Mouse (Mus musculus): ENCODE measurements around the gene Tmem8.
"Not testable (repeated sequence)": the region's sequence is repeated elsewhere in the genome, so short reads cannot be mapped to it uniquely, and the experiment has no call there.

Tmem8 gene

DNA sequence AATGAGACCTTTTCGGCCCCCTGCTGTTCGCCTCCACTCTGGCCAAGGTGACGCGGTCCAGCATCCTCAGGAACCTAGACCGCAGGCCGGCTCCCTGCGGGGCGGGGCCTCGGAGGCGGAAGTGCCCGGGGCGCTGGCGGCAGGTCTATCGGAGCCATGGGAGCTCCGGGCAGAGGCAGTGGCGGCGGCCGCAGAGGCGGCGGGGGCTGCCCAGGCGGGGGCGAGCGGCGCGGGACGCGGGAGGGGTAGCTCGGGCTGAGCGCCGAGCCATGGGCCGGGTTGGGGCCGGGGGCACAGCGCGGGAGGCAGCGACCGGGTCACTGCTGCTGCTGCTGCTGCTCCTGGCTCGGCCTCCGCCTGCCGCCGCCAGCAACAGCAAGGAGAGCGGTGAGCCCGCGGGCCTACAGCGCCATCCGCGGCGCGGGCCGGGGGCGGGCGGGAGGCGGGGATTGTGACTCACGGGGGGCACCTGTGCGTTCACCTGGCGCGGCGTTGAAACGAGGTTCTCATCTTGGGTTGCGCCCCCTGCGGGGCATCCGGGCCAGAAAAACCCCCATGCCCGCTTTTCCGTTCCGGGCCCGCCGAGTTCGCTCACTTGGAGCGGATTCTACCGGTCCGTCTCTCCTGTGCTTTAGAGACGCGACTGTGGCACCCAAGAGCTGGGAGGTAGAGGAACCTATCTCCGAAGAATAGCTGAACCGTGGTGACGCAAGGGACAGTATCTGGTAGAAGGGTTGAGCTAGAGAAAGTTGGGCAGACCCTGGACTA lies at the start of gene Tmem8:
Tmem8 (plus strand) TSS at position 119 of the 768 bp plus-strand sequence.
- DNase-seq (ENCODE audit: low spot score in 2 of 2) = peak in 1 of 2 experiments; percentile 63

DNA sequence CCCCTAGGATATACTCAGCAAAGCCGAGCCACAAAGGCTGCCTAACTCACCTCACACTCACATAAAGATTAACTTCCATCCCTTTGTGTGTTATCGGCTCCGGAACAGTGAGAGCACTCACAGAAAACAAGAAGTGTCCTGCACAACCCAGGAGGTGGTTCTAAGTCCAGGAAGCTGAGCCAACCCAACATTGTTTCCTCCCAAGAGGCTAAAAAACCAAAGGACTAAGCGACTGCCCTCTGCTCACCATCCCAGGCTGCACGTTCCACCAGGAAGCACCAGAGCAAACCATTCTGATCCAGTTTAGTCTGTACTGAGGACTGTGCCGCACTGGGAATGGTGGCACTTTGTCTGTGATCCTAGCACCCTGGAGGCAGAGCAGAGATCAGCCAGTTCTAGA lies 48.2 kb upstream of the Tmem8 start:
- no peak for DNase-seq (ENCODE audit: low spot score in 2 of 2)

DNA sequence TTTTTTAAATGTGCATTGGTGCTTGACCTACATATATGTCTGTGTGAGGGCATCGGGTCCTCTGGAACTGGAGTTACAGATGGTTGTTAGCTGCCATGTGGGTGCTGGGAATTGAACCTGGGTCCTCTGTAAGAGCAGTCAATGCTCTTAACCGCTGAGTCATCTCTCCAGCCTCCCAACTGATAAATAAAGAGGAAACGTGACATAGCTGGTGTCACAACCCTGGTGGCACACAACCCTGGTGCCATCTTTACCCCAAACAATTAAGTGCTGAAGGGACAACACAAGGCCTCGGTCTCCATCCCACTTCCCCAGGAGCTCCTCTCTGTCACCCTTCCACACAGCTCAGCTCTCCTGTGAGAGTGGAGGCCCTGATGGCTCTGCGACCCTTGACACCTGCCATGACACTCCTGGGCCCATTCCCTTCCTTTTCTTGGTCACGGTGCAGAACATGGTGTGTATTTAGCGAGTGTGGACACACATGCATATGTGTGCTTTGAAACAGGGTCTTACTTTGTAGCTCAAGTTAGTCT lies 46.5 kb upstream of the Tmem8 start:
- no peak for DNase-seq (ENCODE audit: low spot score in 2 of 2)

DNA sequence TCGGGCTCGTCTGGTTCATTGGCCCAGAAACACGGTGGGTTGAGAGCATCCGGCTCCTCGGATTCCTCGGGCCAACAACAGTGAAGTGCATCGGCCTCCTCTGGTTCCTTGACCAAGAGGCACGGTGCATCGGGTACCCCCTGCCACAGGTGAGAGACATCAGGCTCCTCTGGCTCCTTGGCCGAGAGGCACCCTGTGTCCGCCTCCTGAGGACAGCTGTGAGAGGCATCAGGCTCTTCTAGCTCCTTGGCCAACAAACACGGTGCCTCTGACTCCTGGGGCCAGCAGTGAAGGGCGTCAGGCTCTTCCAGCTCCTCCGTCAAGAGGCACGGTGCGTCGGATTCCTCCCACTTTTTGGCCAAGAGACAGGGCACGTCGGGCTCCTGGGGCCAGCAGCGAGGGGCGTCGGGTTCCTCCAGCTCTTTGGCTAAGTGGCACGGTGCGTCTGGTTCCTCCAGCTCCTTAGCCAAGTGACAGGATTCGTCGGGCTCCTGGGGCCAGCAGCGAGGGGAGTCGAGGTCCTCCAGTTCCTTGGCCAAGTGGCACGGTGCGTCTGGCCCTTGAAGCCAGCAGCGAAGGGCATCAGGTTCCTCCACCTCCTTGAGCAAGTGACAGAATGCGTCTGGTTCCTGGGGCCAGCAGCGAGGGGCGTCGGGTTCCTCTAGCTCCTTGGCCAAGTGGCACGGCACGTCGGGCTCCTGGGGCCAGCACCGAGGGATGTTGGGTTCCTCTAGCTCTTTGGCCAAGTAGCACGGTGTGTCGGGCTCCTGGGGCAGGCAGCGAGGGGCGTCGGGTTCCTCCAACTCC lies 44.9 kb upstream of the Tmem8 start:
- no peak for DNase-seq (ENCODE audit: low spot score in 2 of 2)

DNA sequence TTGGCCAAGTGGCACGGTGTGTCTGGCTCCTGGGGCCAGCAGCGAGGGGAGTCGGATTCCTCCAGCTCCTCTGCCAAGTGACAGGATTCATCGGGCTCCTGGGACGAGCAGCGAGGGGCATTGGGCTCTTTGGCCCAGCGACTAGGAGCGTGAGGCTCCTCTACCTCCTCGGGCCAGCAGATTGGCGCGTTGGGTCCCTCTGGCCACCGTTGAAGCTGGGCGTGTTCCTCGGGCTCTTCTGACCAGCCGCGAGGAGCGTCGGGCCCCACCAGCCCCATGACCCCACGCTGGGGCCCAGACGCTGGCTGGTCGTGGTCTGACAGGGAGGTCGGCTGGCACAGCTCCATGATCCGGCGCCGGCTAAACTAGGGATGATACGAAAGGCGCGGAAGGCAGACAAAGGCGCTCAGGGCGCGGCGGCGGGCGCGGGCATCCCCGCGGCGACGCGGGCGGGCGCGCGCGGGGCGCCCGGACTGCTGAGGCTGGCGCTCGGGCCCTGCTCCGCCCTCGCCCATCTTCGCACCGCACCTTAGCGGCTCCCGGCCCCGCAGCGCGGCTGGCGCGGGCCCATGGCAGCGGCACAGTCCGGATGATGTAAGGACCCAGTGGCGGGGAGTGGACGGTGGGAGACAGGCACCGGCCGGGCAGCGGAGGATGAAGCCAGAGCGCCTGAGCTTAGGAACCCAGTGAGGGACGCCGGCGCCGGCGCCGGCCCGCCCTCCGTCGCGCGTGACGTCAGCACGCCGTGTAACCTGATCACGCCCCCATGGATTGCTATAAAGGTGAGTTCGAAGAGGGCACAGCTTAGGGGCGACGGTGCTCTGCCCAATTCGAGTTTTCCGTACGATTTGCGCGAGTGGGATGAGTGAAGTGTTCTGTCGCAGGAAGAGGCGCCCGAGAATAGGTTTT lies 44.0 kb upstream of the Tmem8 start, which contains the start of gene Rab11fip3:
Rab11fip3 (minus strand) TSS at position 725 of the 909 bp plus-strand sequence.
- peak; percentile 66 to 68 for DNase-seq (ENCODE audit: low spot score in 2 of 2)

DNA sequence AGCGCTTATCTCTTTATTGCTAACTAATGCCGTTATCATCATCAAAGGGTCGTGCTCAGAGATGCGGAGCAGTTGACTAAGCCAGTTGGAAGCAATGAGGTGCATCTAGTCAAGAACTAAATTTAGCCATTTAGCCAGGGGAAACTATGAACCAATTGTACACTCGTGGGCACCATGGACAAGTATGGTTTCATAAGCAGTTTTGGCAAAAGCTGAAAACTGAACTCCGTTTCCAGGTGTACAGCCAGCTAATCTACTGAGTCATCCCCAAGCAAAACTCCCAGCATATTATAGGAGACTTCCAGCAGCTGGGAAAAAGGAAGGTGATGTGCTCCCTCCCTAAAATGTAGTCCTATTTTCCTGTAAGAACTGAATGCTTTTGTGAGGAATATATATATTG lies 43.0 kb upstream of the Tmem8 start:
- no peak for DNase-seq (ENCODE audit: low spot score in 2 of 2)

DNA sequence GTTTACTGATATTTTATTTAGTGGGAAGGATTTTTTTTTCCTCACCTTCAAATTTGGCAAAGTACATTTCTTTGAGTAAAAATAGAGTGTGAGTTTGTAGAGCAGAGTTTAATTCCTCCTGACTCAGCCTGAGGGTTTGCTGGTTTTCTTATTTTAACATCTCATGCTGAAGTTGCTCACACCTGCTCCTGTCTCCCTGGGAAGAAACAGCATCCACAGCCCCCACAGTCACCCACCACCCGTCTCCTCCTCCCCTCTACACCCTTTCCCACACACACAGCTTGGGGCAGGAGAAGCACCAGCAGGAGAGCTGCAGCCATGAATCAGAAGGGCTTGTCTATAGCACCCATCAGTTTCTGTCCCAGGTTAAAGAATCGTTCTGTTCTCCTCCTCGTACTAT lies 37.9 kb upstream of the Tmem8 start:
- DNase-seq (ENCODE audit: low spot score in 2 of 2) = no peak

DNA sequence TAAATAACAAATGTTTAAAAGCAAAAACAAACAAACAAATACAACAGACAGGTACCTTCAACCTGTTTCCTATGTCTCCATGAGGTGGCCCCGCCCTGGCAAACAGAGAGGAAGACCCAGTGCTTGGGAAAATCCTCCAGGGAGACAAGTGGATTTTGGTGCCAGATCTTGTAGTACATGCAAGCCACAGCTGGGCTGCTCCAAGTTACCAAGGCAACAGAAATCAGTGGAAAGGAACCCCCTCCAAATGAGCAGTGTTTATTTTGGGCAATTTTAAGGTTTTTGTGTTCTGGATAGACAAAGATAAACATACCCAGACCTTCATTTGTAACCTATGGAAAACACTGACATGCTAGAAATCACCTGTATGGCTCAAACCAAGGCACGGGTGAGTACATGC lies 34.2 kb upstream of the Tmem8 start:
- no peak for DNase-seq (ENCODE audit: low spot score in 2 of 2)

DNA sequence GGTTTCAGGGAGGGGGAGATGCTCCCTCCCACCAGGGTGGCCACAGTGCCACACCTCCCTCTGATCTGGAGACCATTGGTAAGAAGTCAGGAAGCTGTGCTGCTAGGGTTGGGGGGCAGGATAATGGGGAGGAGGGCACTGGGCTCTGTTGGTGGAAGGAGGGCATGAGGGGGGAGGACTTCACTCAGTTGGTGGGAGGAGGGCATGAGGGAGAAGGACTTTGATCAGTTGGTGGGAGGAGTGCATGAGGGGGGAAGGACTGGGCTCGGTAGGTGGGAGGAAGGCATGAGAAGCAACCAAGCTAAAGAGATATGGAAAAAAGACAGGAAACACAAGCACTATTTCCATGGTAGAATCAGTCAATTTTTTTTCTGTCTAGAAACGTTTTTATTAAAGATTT lies 32.2 kb upstream of the Tmem8 start:
- DNase-seq (ENCODE audit: low spot score in 2 of 2) = no peak

DNA sequence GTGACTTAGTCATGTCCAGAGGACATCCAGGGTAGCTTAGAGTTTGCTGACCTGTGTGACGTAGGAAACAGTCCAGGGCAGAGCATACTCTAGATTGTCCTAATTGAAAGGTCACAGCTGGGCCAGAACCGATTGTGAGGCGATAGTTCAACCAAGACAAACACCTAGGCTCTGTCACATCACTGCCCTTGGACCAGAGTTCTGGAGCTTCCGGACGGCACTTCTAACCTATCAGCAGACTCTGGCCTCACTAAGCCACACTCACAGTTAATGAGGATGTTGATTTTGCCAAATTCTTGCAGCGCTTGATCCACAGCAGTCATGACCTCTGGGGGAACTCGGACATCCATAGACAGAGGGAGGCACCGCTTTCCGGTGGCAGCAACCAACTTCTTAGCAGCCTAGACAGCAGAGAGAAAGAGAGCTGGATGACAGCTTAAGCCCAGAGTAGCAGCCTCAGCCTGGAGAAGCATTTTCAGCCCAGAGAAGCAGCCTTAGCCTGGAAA lies 26.0 kb upstream of the Tmem8 start:
- no peak for DNase-seq (ENCODE audit: low spot score in 2 of 2)

DNA sequence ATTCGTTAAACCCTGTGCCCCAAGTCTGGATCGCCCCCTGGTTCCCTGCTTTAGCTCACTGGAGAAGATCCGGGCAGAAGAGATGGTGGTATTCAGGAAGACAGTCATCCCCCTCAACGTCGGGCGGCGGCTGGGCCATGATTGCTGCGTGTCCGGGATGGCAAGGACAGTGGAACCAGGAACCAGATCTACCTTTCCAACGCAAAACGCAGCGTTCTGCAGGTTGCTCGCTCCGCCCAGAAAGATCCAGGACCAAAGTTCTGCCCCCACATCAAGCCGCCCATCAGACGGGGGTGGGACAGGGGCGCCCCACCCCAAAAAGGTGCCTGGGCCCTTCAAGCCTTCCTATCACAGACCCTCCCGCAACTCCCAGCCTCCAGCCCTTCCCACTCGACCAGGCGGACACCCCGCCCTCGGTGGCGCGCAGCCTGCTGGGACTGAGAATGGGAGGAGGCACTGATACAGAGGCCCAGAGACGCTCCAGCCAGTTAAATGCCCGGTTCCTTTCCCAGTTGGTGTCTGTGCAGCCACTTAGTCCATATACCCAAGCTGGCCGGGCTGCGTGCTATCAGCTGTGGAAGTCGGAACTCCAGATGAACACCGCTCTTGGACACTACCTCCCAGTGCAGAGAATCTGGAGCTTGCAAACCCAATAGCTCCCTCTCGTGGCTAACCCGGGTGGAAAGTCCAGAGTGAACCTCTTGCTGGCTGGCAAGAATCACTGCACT lies 23.0 kb upstream of the Tmem8 start, which contains the start of gene Decr2:
Decr2 (minus strand) TSS at position 433 of the 728 bp plus-strand sequence.
- DNase-seq (ENCODE audit: low spot score in 2 of 2) = peak; percentile 78 to 86

DNA sequence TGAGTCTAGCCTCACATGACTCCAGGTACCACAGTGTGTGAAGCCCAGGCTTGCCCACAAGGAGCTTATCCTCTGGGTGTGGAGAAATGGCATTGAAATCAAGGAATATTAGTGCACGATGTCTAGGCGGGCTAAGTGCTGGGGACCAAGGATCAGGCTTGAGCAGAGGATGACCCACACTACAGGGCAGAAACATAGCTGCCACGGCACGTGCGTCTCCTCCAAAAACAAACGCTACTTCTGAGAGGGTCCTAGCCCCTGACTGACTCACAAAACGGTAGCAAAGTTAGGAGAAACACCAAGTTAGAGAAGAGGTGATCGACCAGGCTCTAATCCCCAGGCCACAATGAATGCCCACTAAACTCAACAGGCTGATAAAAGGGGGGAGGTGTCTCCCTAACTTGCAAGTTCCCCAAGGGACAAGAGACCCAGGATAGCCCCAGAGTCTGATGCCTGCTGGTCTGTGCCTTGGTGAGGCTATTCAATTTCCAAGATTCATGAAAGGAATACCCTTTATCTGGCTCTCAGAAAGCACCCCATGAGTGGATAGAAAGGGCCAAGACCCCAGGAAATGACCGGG lies 18.5 kb upstream of the Tmem8 start:
- DNase-seq (ENCODE audit: low spot score in 2 of 2) = no peak

DNA sequence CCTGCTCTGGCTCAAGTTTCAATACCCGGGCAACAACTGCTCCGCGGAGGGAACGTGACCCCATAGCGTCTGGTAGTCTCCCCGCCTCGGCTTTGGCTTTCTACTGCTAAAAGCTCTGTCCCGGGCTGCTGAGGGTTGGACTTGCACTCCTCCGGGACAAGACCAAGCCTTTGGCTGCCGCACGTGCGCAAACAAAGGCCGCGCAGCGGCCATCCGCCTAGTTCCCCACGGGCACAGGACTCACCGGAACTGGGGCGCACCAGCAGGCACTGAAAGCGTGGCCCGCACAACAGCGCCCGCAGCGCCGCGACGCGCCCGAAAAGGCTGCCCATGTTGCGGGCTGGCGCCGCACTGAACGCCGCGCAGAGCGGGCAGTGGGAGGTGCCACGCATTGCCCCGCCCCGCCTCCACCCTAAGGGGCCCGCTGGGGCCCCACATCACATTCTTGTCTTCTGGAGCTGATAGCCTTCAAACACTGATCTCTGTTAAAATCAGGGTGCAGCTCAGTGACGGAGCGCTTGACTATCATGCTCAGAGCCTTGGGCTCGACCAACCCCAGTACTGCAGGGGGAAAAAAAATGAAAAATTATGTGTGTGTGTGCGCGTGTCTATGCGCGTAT lies 17.9 kb upstream of the Tmem8 start, which contains the start of gene Nme4:
Nme4 (minus strand) TSS at position 482 of the 620 bp plus-strand sequence.
- peak in 1 of 2 experiments; percentile 53 for DNase-seq (ENCODE audit: low spot score in 2 of 2)

DNA sequence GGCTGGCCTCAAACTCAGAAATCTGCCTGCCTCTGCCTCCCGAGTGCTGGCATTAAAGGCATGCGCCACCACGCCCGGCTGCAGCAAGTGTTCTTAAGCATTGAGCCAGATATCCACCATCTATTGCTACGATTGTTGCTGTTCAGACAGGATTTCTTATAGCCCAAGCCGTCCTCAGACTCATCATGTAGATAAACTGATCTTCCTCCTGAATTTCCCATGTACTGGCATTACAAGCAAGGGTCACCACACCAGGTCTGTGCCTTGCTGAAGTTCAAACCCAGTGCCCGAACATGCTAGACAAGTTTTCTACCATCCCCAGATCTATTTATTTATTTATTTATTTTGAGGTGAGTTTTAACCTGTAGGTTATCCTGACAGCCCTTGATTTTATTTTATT lies 14.6 kb upstream of the Tmem8 start:
- no peak for DNase-seq (ENCODE audit: low spot score in 2 of 2)

DNA sequence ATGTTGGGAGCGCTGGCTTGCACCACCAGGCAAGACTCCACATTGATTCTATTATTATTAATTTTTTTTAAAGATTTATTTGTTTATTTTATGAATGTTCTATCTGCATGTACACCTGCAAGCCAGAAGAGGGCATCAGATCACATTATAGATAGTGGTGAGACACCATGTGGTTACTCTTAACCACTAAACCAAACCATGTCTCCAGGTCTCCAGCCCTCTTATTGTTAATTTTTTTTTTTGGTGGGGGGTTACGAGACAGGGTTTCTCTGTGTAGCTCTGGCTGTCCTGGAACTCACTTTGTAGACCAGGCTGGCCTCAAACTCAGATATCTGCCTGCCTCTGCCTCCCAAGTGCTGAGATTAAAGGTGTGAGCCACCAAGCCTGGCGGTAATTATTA lies 13.8 kb upstream of the Tmem8 start:
- DNase-seq (ENCODE audit: low spot score in 2 of 2) = not testable (repeated sequence)

DNA sequence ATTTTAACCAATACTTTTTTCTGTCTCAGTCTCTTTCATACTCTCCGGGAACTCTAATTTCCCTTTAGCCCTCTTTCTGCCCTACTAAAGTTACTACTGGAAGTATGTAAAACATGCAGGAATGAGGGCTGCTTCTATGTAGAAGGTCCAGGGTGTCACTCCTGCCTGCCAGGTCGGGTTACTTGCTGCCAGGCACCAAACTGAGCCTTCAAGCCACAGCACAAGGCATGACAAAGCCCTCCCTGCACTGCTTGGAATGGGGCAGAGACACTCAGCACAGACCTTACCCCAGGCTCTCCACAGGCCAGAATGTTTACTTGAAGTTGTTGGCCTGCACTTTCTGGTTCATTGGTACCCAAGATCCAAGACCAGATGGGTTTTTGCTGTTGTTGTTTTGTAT lies 12.9 kb upstream of the Tmem8 start:
- no peak for DNase-seq (ENCODE audit: low spot score in 2 of 2)

DNA sequence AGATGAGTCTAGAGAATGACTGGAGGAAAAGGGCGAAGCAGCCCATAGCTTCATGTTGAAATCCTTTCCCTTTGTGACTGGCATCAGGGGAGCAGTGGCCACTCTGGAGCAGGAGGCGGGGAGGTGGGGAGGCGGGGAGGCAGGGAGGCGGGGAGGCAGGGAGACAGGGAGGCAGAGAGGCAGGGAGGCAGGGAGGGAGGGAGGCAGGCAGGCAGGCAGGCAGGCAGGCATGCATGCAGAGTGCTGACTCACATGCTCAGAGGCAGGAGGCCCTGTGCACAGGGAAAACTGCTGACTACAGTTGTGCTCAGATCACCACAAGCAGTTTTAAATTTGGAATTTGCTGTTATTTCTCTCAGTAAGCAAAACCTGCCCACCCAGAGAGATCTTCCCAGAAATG lies 11.6 kb upstream of the Tmem8 start:
- DNase-seq (ENCODE audit: low spot score in 2 of 2) = no peak

DNA sequence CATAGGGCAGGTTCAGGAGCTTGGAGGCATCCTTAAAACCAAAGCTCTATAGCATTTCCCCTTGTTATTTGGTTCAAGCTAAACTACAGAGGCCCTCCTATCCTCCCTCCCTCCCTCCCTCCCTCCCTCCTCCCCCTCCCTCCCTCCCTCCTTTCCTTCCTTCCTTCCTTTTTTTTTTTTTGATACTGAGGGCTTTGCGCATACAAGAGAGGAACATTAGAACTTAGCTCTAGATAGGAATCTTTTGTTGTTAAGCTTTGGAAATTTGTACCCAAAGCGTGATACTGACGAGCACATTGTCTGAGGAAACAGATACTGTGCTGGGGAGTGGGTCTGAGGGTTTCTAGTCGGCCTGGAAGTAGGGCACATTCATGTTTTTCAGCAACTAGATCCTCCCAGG lies 7.5 kb upstream of the Tmem8 start:
- no peak for DNase-seq (ENCODE audit: low spot score in 2 of 2)

DNA sequence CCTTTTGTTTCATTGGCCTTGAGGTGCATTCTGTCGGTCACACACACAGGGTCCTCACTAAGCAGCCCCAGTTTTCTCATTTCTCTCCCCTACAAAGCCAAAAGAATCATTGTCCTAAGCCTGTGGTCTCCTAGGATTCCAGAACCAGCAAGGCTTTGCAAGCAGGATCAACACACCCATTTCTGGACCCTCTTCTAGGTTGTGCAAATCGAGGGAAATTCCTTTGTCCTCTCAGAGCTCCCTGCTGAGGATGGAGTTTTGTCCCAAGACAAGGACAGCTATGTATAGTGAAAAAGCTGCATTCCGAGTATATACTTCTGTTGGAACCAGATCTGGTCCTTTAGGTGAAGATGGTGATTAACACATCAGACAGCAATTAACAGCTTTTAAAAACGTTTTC lies 2.9 kb upstream of the Tmem8 start:
- DNase-seq (ENCODE audit: low spot score in 2 of 2) = no peak

DNA sequence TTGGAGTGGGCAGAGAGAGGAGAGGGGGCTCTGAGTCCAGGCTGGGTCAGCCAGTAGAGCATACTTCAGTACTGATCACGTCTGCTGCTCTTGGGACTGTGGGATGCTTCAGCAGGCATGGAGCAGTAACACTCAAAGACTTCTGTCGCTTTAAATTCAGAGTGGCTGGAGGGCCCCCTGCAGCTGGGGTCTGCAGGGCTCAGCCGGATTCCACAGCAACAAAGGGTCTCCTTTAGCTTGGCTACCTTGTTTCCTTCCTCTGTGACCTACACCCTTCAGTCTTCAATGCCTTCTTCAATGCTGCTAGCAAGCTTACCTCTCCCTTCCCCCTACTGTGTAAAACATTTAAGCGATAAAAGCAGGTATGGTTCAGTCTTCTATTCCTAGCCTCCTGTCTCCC lies 2.1 kb upstream of the Tmem8 start:
- no peak for DNase-seq (ENCODE audit: low spot score in 2 of 2)
